In genomic region chr15:97003851-97004524, GRCm38 (mm10) we compare ENCODE assay signal across 10 mouse cellular contexts. TPM values are rescaled to one million over a fixed set of nuclear protein-coding genes. Genes with fewer than 3 reads are reported as not detected.
DNase-seq lines count a peak whose midpoint lies in the region; ATAC-seq and TF ChIP-seq lines count a peak whose summit lies in the region.
"Had no signal": no experiment of that assay in that cellular context is flagged by ENCODE, and none has a peak within 500 bp of the region (broad histone marks: within the 10 kb centered on the region; RNA-seq: fewer than 3 reads in every experiment).

No protein-coding gene starts in this region.

- peaks cover 7% of the 10 kb centered on the region; the same call in 1 of the 2 replicates for H3K36me3 ChIP-seq in embryonic facial prominence, embryonic 13.5 days
- H3K36me3 ChIP-seq in limb, embryonic 14.5 days (ENCODE audit: control insufficient read depth, insufficient read depth, low read length): peaks cover 12% of the 10 kb centered on the region; the same call in 1 of the 2 replicates
- H3K36me3 ChIP-seq in midbrain, embryonic 15.5 days (replicated peaks): no peaks in the 10 kb centered on the region

- no peaks in the 10 kb centered on the region for H3K27me3 ChIP-seq in embryonic facial prominence, embryonic 13.5 days
- no peaks in the 10 kb centered on the region for H3K27me3 ChIP-seq in limb, embryonic 14.5 days (ENCODE audit: control insufficient read depth, insufficient read depth, low read length)
- no peaks in the 10 kb centered on the region for H3K27me3 ChIP-seq in midbrain, embryonic 15.5 days (replicated peaks)

- intact Hi-C loops in heart, postnatal 14 days (cut with DNase I): loop anchor here (2.0 kb wide), 1 partner anchor 99 kb away; no protein-coding TSS in a partner anchor

- peaks cover 56% of the 10 kb centered on the region for H3K4me1 ChIP-seq in embryonic facial prominence, embryonic 13.5 days
- H3K4me1 ChIP-seq in limb, embryonic 14.5 days (ENCODE audit: control insufficient read depth, insufficient read depth, low read length): peaks cover 55% of the 10 kb centered on the region
- H3K4me1 ChIP-seq in midbrain, embryonic 15.5 days: no peaks in the 10 kb centered on the region

- H3K4me2 ChIP-seq in embryonic facial prominence, embryonic 13.5 days: no peak overlapping the region
- no peak overlapping the region for H3K4me2 ChIP-seq in limb, embryonic 14.5 days (replicated peaks; ENCODE audit: low read depth, low read length, severe bottlenecking)
- no peak overlapping the region for H3K4me2 ChIP-seq in midbrain, embryonic 15.5 days

- peak; percentile 22 for DNase-seq in MN1 (ENCODE audit: low spot score)
- peak; percentile 22 to 53 for DNase-seq in heart, postnatal 14 days
- peak; percentile 79 for DNase-seq in limb, embryonic 14.5 days (ENCODE audit: low spot score)
- no peak for DNase-seq in testis, postnatal 14 days (ENCODE audit: low spot score)
- no peak for DNase-seq in urinary bladder, adult 2 months (ENCODE audit: low spot score)
- DNase-seq: right cerebral cortex, adult 18-20 months had no signal

- peak overlapping the region; percentile 63 for H3K27ac ChIP-seq in embryonic facial prominence, embryonic 13.5 days
- H3K27ac ChIP-seq in limb, embryonic 14.5 days (replicated peaks; ENCODE audit: low read depth, low read length): peak overlapping the region; percentile 65
- H3K27ac ChIP-seq in midbrain, embryonic 15.5 days: no peak overlapping the region
- H3K27ac ChIP-seq: liver, embryonic 14.5 days had no signal

- ATAC-seq in embryonic facial prominence, embryonic 13.5 days (ENCODE audit: insufficient number of reproducible peaks, insufficient read depth, low FRiP score, low TSS enrichment, low read depth): no peak
- ATAC-seq in limb, embryonic 14.5 days (ENCODE audit: low FRiP score, low read depth): peak; percentile 73
- ATAC-seq in megakaryocyte-erythroid progenitor cell, adult 5-6 weeks (replicated peaks; ENCODE audit: low FRiP score, low TSS enrichment, poor library complexity, severe bottlenecking): no peak
- no peak for ATAC-seq in midbrain, embryonic 15.5 days (replicated peaks)

- H3K4me3 ChIP-seq in embryonic facial prominence, embryonic 13.5 days: no peak overlapping the region
- H3K4me3 ChIP-seq in limb, embryonic 14.5 days (replicated peaks; ENCODE audit: low read length): no peak overlapping the region
- no peak overlapping the region for H3K4me3 ChIP-seq in midbrain, embryonic 15.5 days

- WGBS in embryonic facial prominence, embryonic 13.5 days: 54% methylated on average over 10 of the region's 10 CpGs
- WGBS in limb, embryonic 14.5 days: 34% methylated on average over 10 of the region's 10 CpGs
- WGBS in midbrain, embryonic 15.5 days: 81% methylated on average over 10 of the region's 10 CpGs

- H3K9ac ChIP-seq in embryonic facial prominence, embryonic 13.5 days: no peak overlapping the region
- H3K9ac ChIP-seq in limb, embryonic 14.5 days (ENCODE audit: low read depth, low read length, severe bottlenecking): no peak overlapping the region
- no peak overlapping the region for H3K9ac ChIP-seq in midbrain, embryonic 15.5 days
- H3K9ac ChIP-seq: liver, embryonic 14.5 days had no signal

- TF ChIP-seq POLR2A in limb, embryonic 14.5 days (IDR thresholded peaks at IDR 0.05; ENCODE audit: borderline replicate concordance, extremely low read depth, insufficient read depth, insufficient read length): no peak

- H3K9me3 ChIP-seq in embryonic facial prominence, embryonic 13.5 days: no peaks in the 10 kb centered on the region
- no peaks in the 10 kb centered on the region for H3K9me3 ChIP-seq in limb, embryonic 14.5 days (ENCODE audit: control insufficient read depth, low read length)
- H3K9me3 ChIP-seq in midbrain, embryonic 15.5 days: no peaks in the 10 kb centered on the region

RNA-seq across cellular contexts. Expression of gene Slc38a4, which starts 51.8 kb away (rescaled TPM):
- polyA plus RNA-seq in embryonic facial prominence, embryonic 13.5 days (2015; fragmentation: Nextera tagmentation; extraction: Ambion mirVana): 46.9 and 47.8 TPM in 2 replicates
- total RNA-seq in heart, postnatal 14 days (2021): 10 to 100 TPM; 19.7 to 30.1 TPM
- polyA plus RNA-seq in limb, embryonic 14.5 days (2012; rRNA removed): 80.0 and 101 TPM in 2 replicates
- polyA plus RNA-seq in limb, embryonic 14.5 days (2014; fragmentation: Nextera tagmentation; extraction: Ambion mirVana): 111 and 118 TPM in 2 replicates
- total RNA-seq in megakaryocyte-erythroid progenitor cell, adult 5-6 weeks (2014; fragmentation: Nextera tagmentation): not detected in 2 replicates
- total RNA-seq in megakaryocyte-erythroid progenitor cell, adult 5-6 weeks (2017): not detected in 2 replicates
- polyA plus RNA-seq in midbrain, embryonic 15.5 days (2015; fragmentation: Nextera tagmentation; extraction: Ambion mirVana): 4.1 TPM in 2 replicates
- 4.1 and 4.9 TPM in 2 replicates for polyA plus RNA-seq in urinary bladder, adult 2 months (2012; rRNA removed)

Comparison
In these comparisons a context has a peak if more than half of its experiments do, and no peak if none do; other contexts are left out.
1. DNase-seq: peak in MN1 (single experiment), heart, postnatal 14 days (2 of 2) and limb, embryonic 14.5 days (single experiment); none in testis, postnatal 14 days (single experiment) and urinary bladder, adult 2 months (single experiment).